Comparison of ENCODE assay signal across 10 mouse cellular contexts in the genomic region with DNA sequence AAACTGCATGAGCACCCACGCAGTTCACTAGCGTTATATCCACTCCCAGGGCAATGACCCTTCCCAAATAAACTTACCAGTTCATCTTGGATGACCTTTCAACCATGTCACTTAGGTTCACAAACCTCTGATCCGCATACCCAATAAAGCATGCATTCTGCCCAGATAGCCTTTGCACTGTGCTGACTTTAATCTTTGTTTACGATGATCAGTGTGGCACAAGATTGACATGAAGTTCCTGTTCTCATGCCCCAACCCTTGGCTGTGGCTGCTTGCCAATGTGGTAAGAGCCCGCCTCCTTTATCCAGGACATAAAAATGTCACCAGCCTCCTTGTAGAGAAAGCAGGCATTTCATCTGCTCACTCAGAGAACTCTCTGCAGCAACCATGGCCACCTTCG. TPM values are rescaled to one million over a fixed set of nuclear protein-coding genes. Genes with fewer than 3 reads are reported as not detected.
DNase-seq lines count a peak whose midpoint lies in the region.
"Had no signal": no experiment of that assay in that cellular context is flagged by ENCODE, and none has a peak within 500 bp of the region (broad histone marks: within the 10 kb centered on the region; RNA-seq: fewer than 3 reads in every experiment).

A gene (plus strand): TSS at position 312 of the 400 bp plus-strand sequence.

- H3K27me3 ChIP-seq in midbrain, embryonic 10.5 days (ENCODE audit: low read depth, poor library complexity, severe bottlenecking): no peaks in the 10 kb centered on the region

- WGBS in midbrain, embryonic 10.5 days: 90% methylated on average over 6 of the region's 6 CpGs

- peak; percentile 15 to 22 for DNase-seq in lung, adult 18-20 months
- DNase-seq in lung, postnatal 25 days (ENCODE audit: low spot score): no peak
- DNase-seq in adrenal gland, adult (ENCODE audit: inconsistent age in 2 of 2, low spot score in 1 of 2): peak; percentile 84 to 94
- DNase-seq in kidney, adult 18-20 months: peak; percentile 11
- DNase-seq in lung, postnatal 36 days: peak; percentile 28
- DNase-seq in layer of hippocampus, postnatal 10 days (ENCODE audit: low spot score in 2 of 2): no peak
- DNase-seq in midbrain, embryonic 10.5 days (ENCODE audit: low spot score): no peak
- DNase-seq in ovary, postnatal 14 days (ENCODE audit: low spot score): no peak
- DNase-seq: cerebellum, postnatal 36 days had no signal

- no peak within 1 kb of the TSS for H3K4me3 ChIP-seq in midbrain, embryonic 10.5 days

- H3K4me1 ChIP-seq in midbrain, embryonic 10.5 days: no peaks in the 10 kb centered on the region

- H3K27ac ChIP-seq in midbrain, embryonic 10.5 days (replicated peaks): no peak within 1 kb of the TSS

- H3K9me3 ChIP-seq in midbrain, embryonic 10.5 days (replicated peaks): no peaks in the 10 kb centered on the region

- H3K36me3 ChIP-seq in midbrain, embryonic 10.5 days: no peaks in the 10 kb centered on the region

RNA-seq across cellular contexts. Expression of the gene that starts here (rescaled TPM):
- total RNA-seq in layer of hippocampus, postnatal 10 days (2021): not detected
- polyA plus RNA-seq in midbrain, embryonic 10.5 days (2016; fragmentation: Nextera tagmentation; extraction: Ambion mirVana): not detected in 2 replicates
- polyA plus RNA-seq: midbrain, embryonic 16.5 days had no signal

Comparison
In these comparisons a context has a peak if more than half of its experiments do, and no peak if none do; other contexts are left out.
1. DNase-seq: peak in lung, adult 18-20 months (2 of 2), adrenal gland, adult (2 of 2), kidney, adult 18-20 months (single experiment) and lung, postnatal 36 days (single experiment); none in lung, postnatal 25 days (single experiment), layer of hippocampus, postnatal 10 days (0 of 2), midbrain, embryonic 10.5 days (single experiment) and ovary, postnatal 14 days (single experiment).